Mouse (Mus musculus) hindbrain, postnatal 0 days (tissue): ENCODE data around the gene Gpha2. TPM values are rescaled to one million over a fixed set of nuclear protein-coding genes. Genes with fewer than 3 reads are reported as not detected.

Source experiments
- ATAC-seq: fragments of 200-750 bp; cut with Nextera tagmentation; 2 replicates; pipeline ENCODE4 v1.8.0; 2017; ENCODE audit warnings: mild to moderate bottlenecking, moderate TSS enrichment, moderate library complexity
- DNase-seq: peaks from one replicate; pipeline ENCODE4 v3.0.0-alpha.2; 2015; ENCODE audit warnings: low spot score
- H3K27ac ChIP-seq: fragments of 300-500 bp; sonication (generic); 2 replicates; pipeline ENCODE4 v1.5.1; 2014; ENCODE audit warnings: mild to moderate bottlenecking
- H3K27me3 ChIP-seq: fragments of 300-500 bp; sonication (generic); 2 replicates; pipeline ENCODE4 v1.6.1; 2014; ENCODE audit warnings: low read length, mixed read lengths; ENCODE audit not compliant: insufficient read depth
- H3K36me3 ChIP-seq: fragments of 300-500 bp; sonication (generic); 2 replicates; pipeline ENCODE4 v1.6.1; 2014; ENCODE audit warnings: low read length, mixed read lengths; ENCODE audit not compliant: insufficient read depth
- H3K4me1 ChIP-seq: fragments of 300-500 bp; sonication (generic); 2 replicates; pipeline ENCODE4 v1.6.1; 2014; ENCODE audit warnings: antibody characterized with exemption, low read length, mixed read lengths; ENCODE audit not compliant: insufficient read depth
- H3K4me2 ChIP-seq: fragments of 300-500 bp; sonication (generic); 2 replicates; pipeline ENCODE4 v1.6.1; 2014; ENCODE audit warnings: low read depth, mild to moderate bottlenecking, low read length, moderate library complexity, mixed read lengths
- H3K4me3 ChIP-seq: fragments of 300-500 bp; sonication (generic); 2 replicates; pipeline ENCODE4 v1.5.1; 2014; ENCODE audit warnings: low read length
- H3K9ac ChIP-seq: fragments of 300-500 bp; sonication (generic); replicated peaks from 2 replicates; pipeline ENCODE4 v1.6.1; 2014; ENCODE audit warnings: mild to moderate bottlenecking, low read length, moderate library complexity, mixed read lengths
- H3K9me3 ChIP-seq: fragments of 300-500 bp; sonication (generic); 2 replicates; pipeline ENCODE4 v1.6.1; 2016; ENCODE audit warnings: low read length, mixed read lengths
- CTCF ChIP-seq: IDR thresholded peaks from 2 replicates; pipeline ENCODE4 v1.5.1; 2016; ENCODE audit warnings: antibody characterized with exemption, control low read depth, low read depth
- WGBS: fragments of 180-500 bp; shearing (Covaris S2); extraction: QIAGEN DNeasy Blood & Tissue Kit; methylation state at CpG from one replicate; pipeline ENCODE4 v1.1.7; 2014; 5-methylcytosine and 5-hydroxymethylcytosine counted together
- polyA plus RNA-seq: library from polyadenylated mRNA; unstranded; fragments of >200 nt; fragmentation: Nextera tagmentation; extraction: Ambion mirVana; gene quantifications from 2 replicates; pipeline ENCODE4 v1.2.1, GENCODE M21; 2015
- total RNA-seq: library from RNA; depleted of rRNA; stranded (reverse); fragments of >200 nt; gene quantifications from 2 replicates; pipeline ENCODE4 v1.2.3, GENCODE M21; 2014

The Gpha2 gene
- total and polyA plus RNA-seq, 2 experiments from 2014 or later = 0.60 TPM; not detected in 1

GRCm38 (mm10) chr19:6264945-6265344 lies 38.8 kb downstream of the Gpha2 start:
- H3K36me3 ChIP-seq = peaks cover 20% of the 10 kb centered on the region; the same call in 1 of the 2 replicates
- TF ChIP-seq CTCF = no peak
- no peak for DNase-seq
- no peaks in the 10 kb centered on the region for H3K4me1 ChIP-seq
- no peaks in the 10 kb centered on the region for H3K9me3 ChIP-seq
- no peaks in the 10 kb centered on the region for H3K27me3 ChIP-seq
- H3K27ac ChIP-seq = no peak overlapping the region
- no peak overlapping the region for H3K4me2 ChIP-seq
- 85% methylated on average over 8 of the region's 8 CpGs for WGBS
- no peak for ATAC-seq
- no peak overlapping the region for H3K4me3 ChIP-seq
- H3K9ac ChIP-seq = no peak overlapping the region

- Histone ChIP-seq H3K4me2 (no peak overlapping the region), H3K9me3 (no peaks in the 10 kb centered on the region), H3K4me3 (no peak overlapping the region), H3K36me3 (peaks cover 14% of the 10 kb centered on the region; the same call in 1 of the 2 replicates), H3K4me1 (no peaks in the 10 kb centered on the region), H3K9ac (no peak overlapping the region), H3K27ac (no peak overlapping the region), H3K27me3 (no peaks in the 10 kb centered on the region)
- 53% methylated on average over 6 of the region's 6 CpGs for WGBS
- no peak for DNase-seq
- no peak for TF ChIP-seq CTCF
- ATAC-seq = no peak
These were observed 39.6 kb downstream of the Gpha2 start for GRCm38 (mm10) chr19:6265727-6266182.

GRCm38 (mm10) chr19:6267306-6268169 lies 41.4 kb downstream of the Gpha2 start:
- Histone ChIP-seq H3K27ac (peak overlapping the region; percentile 58; the same call in 1 of the 2 replicates), H3K27me3 (no peaks in the 10 kb centered on the region), H3K9me3 (no peaks in the 10 kb centered on the region), H3K9ac (no peak overlapping the region), H3K4me3 (no peak overlapping the region), H3K4me1 (no peaks in the 10 kb centered on the region), H3K36me3 (no peaks in the 10 kb centered on the region; the same call in 1 of the 2 replicates), H3K4me2 (no peak overlapping the region)
- 42% methylated on average over 11 of the region's 11 CpGs for WGBS
- DNase-seq (peak; percentile 47), ATAC-seq (no peak)
- no peak for TF ChIP-seq CTCF

DNA sequence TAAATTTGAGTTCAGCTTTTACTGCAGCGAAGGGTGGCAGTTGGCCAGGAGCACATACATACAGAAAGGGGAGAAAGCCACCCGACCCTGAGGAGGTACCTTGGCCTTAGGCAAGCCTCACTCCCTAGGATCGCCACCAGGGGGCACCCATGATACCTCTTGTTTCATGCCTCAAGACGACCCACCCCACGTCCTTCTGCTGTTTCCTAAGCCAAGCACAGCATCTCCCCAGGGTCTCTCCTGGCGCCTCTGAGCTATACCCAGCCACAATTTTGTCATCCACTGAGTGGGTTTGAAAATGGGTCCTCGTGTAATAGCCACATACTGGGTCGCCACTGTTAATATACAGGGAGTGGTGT lies 42.0 kb downstream of the Gpha2 start:
- H3K27me3 ChIP-seq = no peaks in the 10 kb centered on the region
- no peaks in the 10 kb centered on the region for H3K9me3 ChIP-seq
- no peak overlapping the region for H3K27ac ChIP-seq
- H3K4me3 ChIP-seq = no peak overlapping the region
- no peak overlapping the region for H3K9ac ChIP-seq
- DNase-seq = peak; percentile 90
- ATAC-seq = peak; percentile 70; the same call in 1 of the 2 replicates
- H3K4me2 ChIP-seq = no peak overlapping the region
- H3K4me1 ChIP-seq = no peaks in the 10 kb centered on the region
- no peaks in the 10 kb centered on the region for H3K36me3 ChIP-seq
- TF ChIP-seq CTCF = peak; percentile 91
- 13% methylated on average over 8 of the region's 8 CpGs for WGBS

DNA sequence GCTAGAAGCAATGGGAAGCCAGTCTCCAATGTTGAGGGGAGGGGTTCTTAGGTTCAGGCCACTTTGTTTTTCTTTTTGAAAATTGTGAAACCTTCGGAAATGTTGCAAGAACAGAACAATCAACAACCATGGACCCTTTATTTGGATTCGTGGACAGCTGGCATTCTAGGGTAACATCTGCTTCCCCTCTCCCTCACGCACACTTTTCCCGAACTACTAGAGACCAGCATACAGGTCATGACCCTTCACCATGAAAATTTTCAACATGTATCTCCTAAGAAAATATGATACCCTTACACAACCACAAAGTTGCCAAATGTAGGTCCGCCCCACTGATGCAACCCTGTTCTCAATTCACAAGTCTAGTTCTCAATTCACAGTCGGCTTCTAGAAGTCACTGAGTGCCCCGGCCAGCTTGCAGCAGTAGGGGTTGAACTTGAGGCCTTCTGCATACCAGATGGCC lies 42.5 kb downstream of the Gpha2 start:
- 81% methylated on average over 7 of the region's 7 CpGs for WGBS
- Histone ChIP-seq H3K4me3 (no peak overlapping the region), H3K4me2 (no peak overlapping the region), H3K27me3 (no peaks in the 10 kb centered on the region), H3K9me3 (no peaks in the 10 kb centered on the region), H3K27ac (no peak overlapping the region), H3K4me1 (no peaks in the 10 kb centered on the region), H3K9ac (no peak overlapping the region), H3K36me3 (no peaks in the 10 kb centered on the region)
- no peak for TF ChIP-seq CTCF
- DNase-seq = no peak
- no peak for ATAC-seq

DNA sequence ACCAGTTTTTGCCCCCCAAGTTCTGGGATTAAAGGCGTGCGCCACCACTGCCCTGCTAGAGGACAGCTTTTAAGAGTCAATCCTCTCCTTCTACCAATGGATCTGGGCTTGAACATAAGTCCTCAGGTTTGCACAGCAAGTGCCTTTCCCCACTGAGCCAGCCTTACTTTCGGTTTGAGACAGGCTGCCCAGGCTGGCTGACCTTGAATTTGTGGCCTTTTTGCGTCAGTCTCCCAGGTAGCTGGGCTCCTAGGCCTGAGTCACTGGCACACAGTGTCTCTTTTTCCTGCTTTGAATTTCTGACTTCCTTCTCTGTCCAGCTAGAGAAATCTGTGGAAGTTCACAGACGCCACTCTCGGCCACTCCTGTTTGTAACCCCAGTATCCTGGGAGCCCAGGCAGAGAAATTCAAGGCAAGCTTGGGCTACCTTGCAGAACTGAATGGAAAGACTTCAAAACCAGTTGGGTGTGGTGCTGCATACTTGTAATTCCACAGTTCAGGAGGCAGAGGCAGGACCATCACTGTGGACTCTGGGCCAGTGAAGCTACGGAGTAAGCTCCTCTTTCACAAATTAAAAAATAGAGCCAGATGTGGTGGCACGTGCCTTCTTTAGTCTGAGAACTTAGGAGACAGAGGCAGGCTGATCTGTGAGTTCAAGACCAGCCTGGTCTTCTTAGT lies 43.8 kb downstream of the Gpha2 start:
- no peaks in the 10 kb centered on the region for H3K27me3 ChIP-seq
- H3K9me3 ChIP-seq = no peaks in the 10 kb centered on the region
- WGBS = 89% methylated on average over 8 of the region's 8 CpGs

More for the DNA sequence above, 43.8 kb downstream of the Gpha2 start:
- Histone ChIP-seq H3K4me3 (no peak overlapping the region), H3K36me3 (no peaks in the 10 kb centered on the region), H3K27ac (no peak overlapping the region), H3K4me2 (no peak overlapping the region), H3K4me1 (no peaks in the 10 kb centered on the region), H3K9ac (no peak overlapping the region)
- no peak for DNase-seq
- ATAC-seq = no peak
- no peak for TF ChIP-seq CTCF
